Mouse (Mus musculus): ENCODE data around the gene Klhdc10. TPM values are rescaled to one million over a fixed set of nuclear protein-coding genes. Genes with fewer than 3 reads are reported as not detected.

The Klhdc10 gene
- polyA plus RNA-seq, 1 experiment from 2014 or later, result 33.0 TPM

GRCm38 (mm10) chr6:30409399-30410093 is 7.9 kb downstream of the Klhdc10 start:
- DNase-seq (ENCODE audit: low spot score), result no peak
- Histone ChIP-seq H3K9ac (ENCODE audit: low read length) (no peak overlapping the region), H3K36me3 (ENCODE audit: control insufficient read depth, insufficient read depth, low read length) (no peaks in the 10 kb centered on the region), H3K9me3 (ENCODE audit: control insufficient read depth, low read length) (no peaks in the 10 kb centered on the region), H3K4me3 (ENCODE audit: low read depth, low read length) (no peak overlapping the region), H3K27ac (ENCODE audit: low read depth, low read length) (no peak overlapping the region), H3K27me3 (ENCODE audit: control insufficient read depth, insufficient read depth, low read length) (no peaks in the 10 kb centered on the region), H3K4me2 (ENCODE audit: low read depth, low read length, severe bottlenecking) (no peak overlapping the region), H3K4me1 (replicated peaks; ENCODE audit: control insufficient read depth, insufficient read depth, low read length) (no peaks in the 10 kb centered on the region)
- no peak for ATAC-seq (replicated peaks; ENCODE audit: low FRiP score)
- WGBS, result 94% methylated on average over 7 of the region's 7 CpGs

- H3K36me3 ChIP-seq (ENCODE audit: control insufficient read depth, insufficient read depth, low read length), result no peaks in the 10 kb centered on the region
- DNase-seq (ENCODE audit: low spot score), result no peak
Observed at GRCm38 (mm10) chr6:30411311-30411710, 9.6 kb downstream of the Klhdc10 start.

GRCm38 (mm10) chr6:30416126-30416525 is 14.5 kb downstream of the Klhdc10 start:
- 98% methylated on average over 2 of the region's 2 CpGs for WGBS
- Histone ChIP-seq H3K27me3 (ENCODE audit: control insufficient read depth, insufficient read depth, low read length) (no peaks in the 10 kb centered on the region), H3K4me2 (ENCODE audit: low read depth, low read length, severe bottlenecking) (no peak overlapping the region), H3K9me3 (ENCODE audit: control insufficient read depth, low read length) (no peaks in the 10 kb centered on the region), H3K27ac (ENCODE audit: low read depth, low read length) (no peak overlapping the region), H3K4me3 (ENCODE audit: low read depth, low read length) (no peak overlapping the region), H3K4me1 (replicated peaks; ENCODE audit: control insufficient read depth, insufficient read depth, low read length) (no peaks in the 10 kb centered on the region), H3K9ac (ENCODE audit: low read length) (no peak overlapping the region), H3K36me3 (ENCODE audit: control insufficient read depth, insufficient read depth, low read length) (no peaks in the 10 kb centered on the region; the same call in 1 of the 2 replicates)
- DNase-seq (ENCODE audit: low spot score) (no peak), ATAC-seq (replicated peaks; ENCODE audit: low FRiP score) (no peak)

More at GRCm38 (mm10) chr6:30411311-30411710, 9.6 kb downstream of the Klhdc10 start:
- H3K27ac ChIP-seq (ENCODE audit: low read depth, low read length), result no peak overlapping the region
- no peaks in the 10 kb centered on the region for H3K4me1 ChIP-seq (replicated peaks; ENCODE audit: control insufficient read depth, insufficient read depth, low read length)
- H3K4me3 ChIP-seq (ENCODE audit: low read depth, low read length), result no peak overlapping the region
- no peak overlapping the region for H3K9ac ChIP-seq (ENCODE audit: low read length)
- 90% methylated on average over 4 of the region's 4 CpGs for WGBS
- H3K4me2 ChIP-seq (ENCODE audit: low read depth, low read length, severe bottlenecking), result no peak overlapping the region
- no peaks in the 10 kb centered on the region for H3K9me3 ChIP-seq (ENCODE audit: control insufficient read depth, low read length)
- H3K27me3 ChIP-seq (ENCODE audit: control insufficient read depth, insufficient read depth, low read length), result no peaks in the 10 kb centered on the region
- ATAC-seq (replicated peaks; ENCODE audit: low FRiP score), result no peak

- Histone ChIP-seq H3K36me3 (ENCODE audit: control insufficient read depth, insufficient read depth, low read length) (no peaks in the 10 kb centered on the region; the same call in 1 of the 2 replicates), H3K4me1 (replicated peaks; ENCODE audit: control insufficient read depth, insufficient read depth, low read length) (no peaks in the 10 kb centered on the region), H3K4me3 (ENCODE audit: low read depth, low read length) (no peak overlapping the region), H3K27ac (ENCODE audit: low read depth, low read length) (no peak overlapping the region), H3K27me3 (ENCODE audit: control insufficient read depth, insufficient read depth, low read length) (no peaks in the 10 kb centered on the region), H3K9ac (ENCODE audit: low read length) (no peak overlapping the region), H3K9me3 (ENCODE audit: control insufficient read depth, low read length) (no peaks in the 10 kb centered on the region), H3K4me2 (ENCODE audit: low read depth, low read length, severe bottlenecking) (no peak overlapping the region)
- DNase-seq (ENCODE audit: low spot score) (no peak), ATAC-seq (replicated peaks; ENCODE audit: low FRiP score) (no peak)
- 90% methylated on average over 7 of the region's 7 CpGs for WGBS
Observed at GRCm38 (mm10) chr6:30416801-30417200, 15.1 kb downstream of the Klhdc10 start.

GRCm38 (mm10) chr6:30432461-30433192 is 31.0 kb downstream of the Klhdc10 start:
- no peak overlapping the region for H3K9ac ChIP-seq (ENCODE audit: low read length)
- 89% methylated on average over 3 of the region's 3 CpGs for WGBS
- no peaks in the 10 kb centered on the region for H3K27me3 ChIP-seq (ENCODE audit: control insufficient read depth, insufficient read depth, low read length)
- ATAC-seq (replicated peaks; ENCODE audit: low FRiP score), result no peak
- no peak overlapping the region for H3K27ac ChIP-seq (ENCODE audit: low read depth, low read length)
- no peaks in the 10 kb centered on the region for H3K4me1 ChIP-seq (replicated peaks; ENCODE audit: control insufficient read depth, insufficient read depth, low read length)
- no peaks in the 10 kb centered on the region for H3K9me3 ChIP-seq (ENCODE audit: control insufficient read depth, low read length)
- no peak overlapping the region for H3K4me2 ChIP-seq (ENCODE audit: low read depth, low read length, severe bottlenecking)
- H3K36me3 ChIP-seq (ENCODE audit: control insufficient read depth, insufficient read depth, low read length), result no peaks in the 10 kb centered on the region
- no peak for DNase-seq (ENCODE audit: low spot score)
- H3K4me3 ChIP-seq (ENCODE audit: low read depth, low read length), result no peak overlapping the region

GRCm38 (mm10) chr6:30436476-30436875 is 34.8 kb downstream of the Klhdc10 start:
- DNase-seq (ENCODE audit: low spot score), result no peak
- no peak for ATAC-seq (replicated peaks; ENCODE audit: low FRiP score)
- no peak overlapping the region for H3K27ac ChIP-seq (ENCODE audit: low read depth, low read length)
- no peak overlapping the region for H3K4me2 ChIP-seq (ENCODE audit: low read depth, low read length, severe bottlenecking)
- no peaks in the 10 kb centered on the region; the same call in 1 of the 2 replicates for H3K36me3 ChIP-seq (ENCODE audit: control insufficient read depth, insufficient read depth, low read length)
- no peak overlapping the region for H3K4me3 ChIP-seq (ENCODE audit: low read depth, low read length)
- WGBS, result 95% methylated on average over 3 of the region's 3 CpGs
- no peaks in the 10 kb centered on the region for H3K9me3 ChIP-seq (ENCODE audit: control insufficient read depth, low read length)
- H3K27me3 ChIP-seq (ENCODE audit: control insufficient read depth, insufficient read depth, low read length), result no peaks in the 10 kb centered on the region
- H3K4me1 ChIP-seq (replicated peaks; ENCODE audit: control insufficient read depth, insufficient read depth, low read length), result no peaks in the 10 kb centered on the region
- H3K9ac ChIP-seq (ENCODE audit: low read length), result no peak overlapping the region

- 86% methylated on average over 3 of the region's 3 CpGs for WGBS
- H3K4me2 ChIP-seq (ENCODE audit: low read depth, low read length, severe bottlenecking), result no peak overlapping the region
Observed at GRCm38 (mm10) chr6:30437054-30437453, 35.4 kb downstream of the Klhdc10 start.

GRCm38 (mm10) chr6:30439576-30439975 is 37.9 kb downstream of the Klhdc10 start:
- ATAC-seq (replicated peaks; ENCODE audit: low FRiP score) (no peak), DNase-seq (ENCODE audit: low spot score) (no peak)
- Histone ChIP-seq H3K27ac (ENCODE audit: low read depth, low read length) (no peak overlapping the region), H3K9ac (ENCODE audit: low read length) (no peak overlapping the region), H3K36me3 (ENCODE audit: control insufficient read depth, insufficient read depth, low read length) (peaks cover 3% of the 10 kb centered on the region; the same call in 1 of the 2 replicates), H3K27me3 (ENCODE audit: control insufficient read depth, insufficient read depth, low read length) (no peaks in the 10 kb centered on the region), H3K9me3 (ENCODE audit: control insufficient read depth, low read length) (no peaks in the 10 kb centered on the region), H3K4me3 (ENCODE audit: low read depth, low read length) (no peak overlapping the region), H3K4me1 (replicated peaks; ENCODE audit: control insufficient read depth, insufficient read depth, low read length) (no peaks in the 10 kb centered on the region), H3K4me2 (ENCODE audit: low read depth, low read length, severe bottlenecking) (no peak overlapping the region)
- WGBS, result 98% methylated on average over 10 of the region's 10 CpGs

More at GRCm38 (mm10) chr6:30437054-30437453, 35.4 kb downstream of the Klhdc10 start:
- H3K9me3 ChIP-seq (ENCODE audit: control insufficient read depth, low read length), result no peaks in the 10 kb centered on the region
- H3K36me3 ChIP-seq (ENCODE audit: control insufficient read depth, insufficient read depth, low read length), result no peaks in the 10 kb centered on the region; the same call in 1 of the 2 replicates
- H3K4me3 ChIP-seq (ENCODE audit: low read depth, low read length), result no peak overlapping the region
- ATAC-seq (replicated peaks; ENCODE audit: low FRiP score) (no peak), DNase-seq (ENCODE audit: low spot score) (no peak)
- no peaks in the 10 kb centered on the region for H3K27me3 ChIP-seq (ENCODE audit: control insufficient read depth, insufficient read depth, low read length)
- no peak overlapping the region for H3K27ac ChIP-seq (ENCODE audit: low read depth, low read length)
- H3K4me1 ChIP-seq (replicated peaks; ENCODE audit: control insufficient read depth, insufficient read depth, low read length), result no peaks in the 10 kb centered on the region
- no peak overlapping the region for H3K9ac ChIP-seq (ENCODE audit: low read length)
